Mouse (Mus musculus) heart, postnatal 0 days (tissue): ENCODE measurements at regions not wholly inside any gene's neighbourhood (a gene's known extent, or its start where the extent isn't known, plus 50 kb on each side); places are given as distances from the start of the nearest gene placed in this dataset.

ENCODE experiments used
- ATAC-seq: fragments of 200-750 bp; cut with Nextera tagmentation; 2 replicates; pipeline ENCODE4 v1.8.0; 2017; ENCODE audit warnings: low read depth, moderate number of reproducible peaks, moderate library complexity; ENCODE audit not compliant: insufficient read depth
- DNase-seq: peaks from one replicate; pipeline ENCODE4 v3.0.0-alpha.2; 2016; ENCODE audit warnings: low spot score
- H3K27ac ChIP-seq: fragments of 300-500 bp; sonication (generic); 2 replicates; pipeline ENCODE4 v1.5.1; 2014; ENCODE audit warnings: low read depth, mild to moderate bottlenecking
- H3K27me3 ChIP-seq: fragments of 300-500 bp; sonication (generic); 2 replicates; pipeline ENCODE4 v1.6.1; 2014; ENCODE audit warnings: low read length, mixed read lengths; ENCODE audit not compliant: control insufficient read depth, insufficient read depth
- H3K36me3 ChIP-seq: fragments of 300-500 bp; sonication (generic); replicated peaks from 2 replicates; pipeline ENCODE4 v1.6.1; 2014; ENCODE audit warnings: low read length, mixed read lengths; ENCODE audit not compliant: control insufficient read depth, insufficient read depth
- H3K4me1 ChIP-seq: fragments of 300-500 bp; sonication (generic); 2 replicates; pipeline ENCODE4 v1.6.1; 2014; ENCODE audit warnings: antibody characterized with exemption; ENCODE audit not compliant: control insufficient read depth, insufficient read depth
- H3K4me2 ChIP-seq: fragments of 300-500 bp; sonication (generic); 2 replicates; pipeline ENCODE4 v1.6.1; 2014; ENCODE audit warnings: low read depth, mild to moderate bottlenecking, low read length, moderate library complexity
- H3K4me3 ChIP-seq: fragments of 300-500 bp; sonication (generic); 2 replicates; pipeline ENCODE4 v1.5.1; 2014; ENCODE audit warnings: low read depth, low read length
- H3K9ac ChIP-seq: fragments of 300-500 bp; sonication (generic); replicated peaks from 2 replicates; pipeline ENCODE4 v1.6.1; 2014; ENCODE audit warnings: low read depth, low read length, mixed read lengths
- H3K9me3 ChIP-seq: fragments of 300-500 bp; sonication (generic); replicated peaks from 2 replicates; pipeline ENCODE4 v1.6.1; 2016; ENCODE audit warnings: low read length; ENCODE audit not compliant: control insufficient read depth
- CTCF ChIP-seq: IDR thresholded peaks from 2 replicates; pipeline ENCODE4 v1.5.1; 2016; ENCODE audit warnings: antibody characterized with exemption, control low read depth, low read depth
- EP300 ChIP-seq: IDR thresholded peaks from 2 replicates; pipeline ENCODE4 v1.6.1; 2016; ENCODE audit warnings: antibody characterized with exemption, low read depth
- WGBS: fragments of 180-500 bp; shearing (Covaris S2); extraction: QIAGEN DNeasy Blood & Tissue Kit; methylation state at CpG from one replicate; pipeline ENCODE4 v1.1.7; 2014; 5-methylcytosine and 5-hydroxymethylcytosine counted together

- Histone ChIP-seq H3K36me3 (no peaks in the 10 kb centered on the region), H3K9me3 (no peaks in the 10 kb centered on the region), H3K4me2 (no peak overlapping the region), H3K9ac (no peak overlapping the region), H3K27ac (no peak overlapping the region), H3K27me3 (no peaks in the 10 kb centered on the region), H3K4me3 (no peak overlapping the region), H3K4me1 (no peaks in the 10 kb centered on the region)
- DNase-seq (no peak), ATAC-seq (no peak)
- TF ChIP-seq CTCF (no peak), EP300 (no peak)
- WGBS, result 42% methylated on average over 1 of the region's 1 CpGs
Observed at GRCm38 (mm10) chr4:10459603-10460002, 414.7 kb upstream of the 2610301B20Rik start.

DNA sequence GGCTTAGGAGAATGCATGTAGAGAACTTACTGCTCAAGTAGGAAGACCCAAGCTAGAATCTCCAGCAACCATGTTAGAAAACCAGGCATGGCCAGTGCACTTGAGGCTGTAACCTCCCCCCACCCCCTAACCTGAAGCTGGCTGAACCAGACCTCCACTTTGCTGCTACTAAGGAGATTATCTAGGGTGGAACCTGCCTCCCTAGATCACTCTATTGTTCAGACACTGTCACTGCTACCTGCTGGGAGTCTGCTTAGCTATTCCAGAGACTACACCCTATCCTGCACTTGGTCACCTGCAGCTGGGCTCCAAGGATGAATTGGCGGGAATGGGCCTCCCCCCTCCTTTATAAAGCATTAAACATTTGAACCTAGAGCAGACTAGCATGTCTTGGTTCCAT lies 393.4 kb upstream of the 2610301B20Rik start:
- no peak overlapping the region for H3K4me3 ChIP-seq
- H3K36me3 ChIP-seq, result no peaks in the 10 kb centered on the region
- no peaks in the 10 kb centered on the region for H3K27me3 ChIP-seq
- WGBS, result 93% methylated on average over 1 of the region's 1 CpGs
- DNase-seq (no peak), ATAC-seq (no peak)
- no peaks in the 10 kb centered on the region for H3K4me1 ChIP-seq
- TF ChIP-seq CTCF (no peak), EP300 (no peak)
- H3K9me3 ChIP-seq, result no peaks in the 10 kb centered on the region
- no peak overlapping the region for H3K27ac ChIP-seq
- no peak overlapping the region for H3K4me2 ChIP-seq
- no peak overlapping the region for H3K9ac ChIP-seq

DNA sequence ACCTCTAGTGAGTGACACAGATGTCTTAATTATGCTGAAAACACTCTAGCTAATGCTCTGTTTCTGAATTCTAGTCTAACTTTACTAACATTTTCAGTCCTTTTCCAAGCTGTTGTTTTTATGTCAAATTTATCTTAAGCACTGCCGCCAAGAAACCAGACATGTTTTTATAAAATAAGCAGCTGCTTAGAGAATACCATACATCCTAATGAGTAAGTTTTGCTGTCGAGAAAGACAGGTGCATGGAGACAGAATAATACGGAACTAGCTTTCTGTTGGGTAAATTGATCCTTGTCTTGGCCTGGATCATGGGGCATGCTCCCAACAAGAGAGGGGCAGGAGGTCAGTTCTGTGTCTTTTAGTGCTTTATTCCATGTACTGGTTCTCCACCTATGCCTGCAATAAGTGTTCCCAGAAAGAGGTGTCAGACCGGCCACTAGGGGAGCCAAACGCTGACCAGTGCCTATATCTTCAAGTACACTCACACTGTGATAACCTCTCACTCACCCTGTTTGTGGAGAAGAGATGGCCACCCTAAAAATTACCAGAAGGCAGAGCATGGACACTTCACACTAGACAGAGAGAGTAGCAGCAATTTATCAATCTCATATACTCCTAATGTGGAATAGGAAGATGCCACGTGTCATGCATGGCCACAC lies 366.0 kb upstream of the 2610301B20Rik start:
- no peaks in the 10 kb centered on the region for H3K9me3 ChIP-seq
- no peak for DNase-seq
- H3K36me3 ChIP-seq, result no peaks in the 10 kb centered on the region
- H3K4me1 ChIP-seq, result no peaks in the 10 kb centered on the region
- H3K4me2 ChIP-seq, result no peak overlapping the region
- 60% methylated on average over 6 of the region's 6 CpGs for WGBS
- no peaks in the 10 kb centered on the region for H3K27me3 ChIP-seq
- no peak overlapping the region for H3K9ac ChIP-seq
- H3K27ac ChIP-seq, result no peak overlapping the region
- TF ChIP-seq CTCF, result peak; percentile 35
- TF ChIP-seq EP300, result no peak
- ATAC-seq, result no peak
- no peak overlapping the region for H3K4me3 ChIP-seq

DNA sequence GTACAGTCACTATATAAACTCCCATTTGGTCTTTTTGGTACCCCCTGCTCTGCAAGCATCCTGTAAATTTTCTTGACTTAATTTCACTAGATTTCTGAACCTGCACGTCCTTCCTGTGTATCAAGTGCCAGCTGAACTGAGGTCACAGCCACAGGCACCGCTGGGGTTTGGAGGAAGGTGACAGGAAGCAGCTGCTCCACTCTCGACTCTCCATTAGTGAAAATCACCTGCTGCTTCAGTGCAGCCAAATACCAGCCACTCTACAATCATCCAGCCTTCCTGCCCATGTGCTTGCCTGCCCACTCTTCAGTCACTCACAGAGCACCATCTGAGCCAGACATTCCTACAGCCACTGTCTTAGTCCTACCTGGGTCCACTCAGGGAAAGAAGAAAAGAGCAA lies 364.3 kb upstream of the 2610301B20Rik start:
- Histone ChIP-seq H3K4me1 (no peaks in the 10 kb centered on the region), H3K4me2 (no peak overlapping the region), H3K4me3 (no peak overlapping the region), H3K27me3 (no peaks in the 10 kb centered on the region), H3K9ac (no peak overlapping the region), H3K27ac (no peak overlapping the region), H3K9me3 (no peaks in the 10 kb centered on the region), H3K36me3 (no peaks in the 10 kb centered on the region)
- no peak for ATAC-seq
- 39% methylated on average over 3 of the region's 3 CpGs for WGBS
- DNase-seq, result no peak
- TF ChIP-seq EP300 (no peak), CTCF (no peak)

DNA sequence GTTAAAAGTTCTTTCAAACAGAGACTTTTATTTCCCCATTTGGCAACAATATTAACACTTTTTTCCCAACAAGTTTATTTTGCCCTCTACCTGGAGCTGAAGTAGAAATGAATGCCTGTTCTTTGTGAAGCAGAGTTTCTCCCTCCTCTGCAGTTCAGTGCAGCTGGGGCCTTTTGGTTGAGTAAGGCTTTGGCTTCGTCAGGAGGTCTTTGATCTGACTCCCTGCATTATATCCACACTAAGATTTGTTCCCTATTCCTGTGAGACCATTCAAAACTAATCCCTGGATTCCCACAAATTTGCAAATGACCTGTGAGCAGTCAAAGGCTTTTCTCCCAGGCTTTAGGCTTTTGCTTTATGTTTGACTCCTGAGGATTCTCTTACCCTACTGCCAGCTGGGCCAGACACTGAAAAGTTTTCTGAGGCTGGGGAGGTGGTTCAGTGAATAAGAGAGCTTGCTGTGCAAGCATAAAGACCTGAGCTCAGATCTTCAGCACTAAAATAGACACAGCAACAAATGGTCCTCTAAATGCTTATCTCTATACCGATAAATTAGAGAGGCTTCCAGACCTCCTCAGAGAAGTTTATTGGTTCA lies 323.5 kb upstream of the 2610301B20Rik start:
- H3K9ac ChIP-seq, result no peak overlapping the region
- H3K9me3 ChIP-seq, result no peaks in the 10 kb centered on the region
- no peak overlapping the region for H3K4me3 ChIP-seq
- no peak overlapping the region for H3K27ac ChIP-seq
- ATAC-seq (no peak), DNase-seq (no peak)
- no peaks in the 10 kb centered on the region for H3K27me3 ChIP-seq
- no peak for TF ChIP-seq EP300
- no peak for TF ChIP-seq CTCF
- no peaks in the 10 kb centered on the region for H3K36me3 ChIP-seq
- H3K4me2 ChIP-seq, result no peak overlapping the region
- H3K4me1 ChIP-seq, result 0 out of 2 replicates have a peak, but pooled peaks cover 4% of the 10 kb centered on the region
- WGBS, result 35% methylated on average over 2 of the region's 2 CpGs

- DNase-seq (peak; percentile 59), ATAC-seq (peak; percentile 75)
- Histone ChIP-seq H3K4me3 (no peak overlapping the region), H3K36me3 (no peaks in the 10 kb centered on the region), H3K27me3 (no peaks in the 10 kb centered on the region), H3K9ac (no peak overlapping the region), H3K27ac (no peak overlapping the region), H3K9me3 (no peaks in the 10 kb centered on the region), H3K4me2 (no peak overlapping the region), H3K4me1 (0 out of 2 replicates have a peak, but pooled peaks cover 4% of the 10 kb centered on the region)
- TF ChIP-seq CTCF, result no peak
- TF ChIP-seq EP300, result no peak
- 33% methylated on average over 5 of the region's 5 CpGs for WGBS
Observed at GRCm38 (mm10) chr4:10553724-10554123, 320.6 kb upstream of the 2610301B20Rik start.
